ENCODE assay signal across 37 mouse cellular contexts in genomic region chr11:102911376-102911775, GRCm38 (mm10). TPM values are rescaled to one million over a fixed set of nuclear protein-coding genes. Genes with fewer than 3 reads are reported as not detected.
"Had no signal": no experiment of that assay in that cellular context is flagged by ENCODE, and none has a peak within 500 bp of the region (broad histone marks: within the 10 kb centered on the region; RNA-seq: fewer than 3 reads in every experiment).

No protein-coding gene starts in this region.

- H3K27me3 ChIP-seq: heart, embryonic 13.5 days; heart, embryonic 15.5 days; hindbrain, embryonic 13.5 days; hindbrain, embryonic 15.5 days; kidney, embryonic 15.5 days; limb, embryonic 13.5 days; limb, embryonic 15.5 days; liver, embryonic 12.5 days had no signal

- DNase-seq: gastrocnemius, postnatal 14 days; gastrocnemius, postnatal 36 days; heart, adult 2 months; heart, postnatal 14 days; heart, postnatal 36 days; kidney, adult 11 months; kidney, adult 2 months; kidney, adult 9 months; kidney, postnatal 14 days; kidney, postnatal 36 days; layer of hippocampus, adult 9-11 months; layer of hippocampus, postnatal 36 days; left cerebral cortex, postnatal 4 days had no signal

- H3K4me3 ChIP-seq: heart, adult 2 months; heart, embryonic 13.5 days; heart, embryonic 15.5 days; hindbrain, embryonic 13.5 days; hindbrain, embryonic 15.5 days; kidney, embryonic 15.5 days; limb, embryonic 13.5 days; limb, embryonic 15.5 days; liver, embryonic 12.5 days had no signal

- H3K4me1 ChIP-seq: heart, embryonic 13.5 days; heart, embryonic 15.5 days; hindbrain, embryonic 13.5 days; hindbrain, embryonic 15.5 days; kidney, embryonic 15.5 days; limb, embryonic 13.5 days; limb, embryonic 15.5 days; liver, embryonic 12.5 days had no signal

- H3K9me3 ChIP-seq: heart, embryonic 13.5 days; heart, embryonic 15.5 days; hindbrain, embryonic 13.5 days; hindbrain, embryonic 15.5 days; kidney, embryonic 15.5 days; limb, embryonic 13.5 days; limb, embryonic 15.5 days; liver, embryonic 12.5 days had no signal

- H3K4me2 ChIP-seq: heart, embryonic 11.5 days; heart, embryonic 13.5 days; heart, embryonic 15.5 days; hindbrain, embryonic 13.5 days; hindbrain, embryonic 15.5 days; kidney, embryonic 15.5 days; limb, embryonic 13.5 days; limb, embryonic 15.5 days; liver, embryonic 12.5 days had no signal

- ATAC-seq: hindbrain, postnatal 0 days; intestine, embryonic 16.5 days; liver, embryonic 12.5 days had no signal

- H3K36me3 ChIP-seq: hindbrain, embryonic 15.5 days had no signal

- H3K9ac ChIP-seq: heart, embryonic 13.5 days; heart, embryonic 15.5 days; hindbrain, embryonic 13.5 days; hindbrain, embryonic 15.5 days; kidney, embryonic 15.5 days; limb, embryonic 13.5 days; limb, embryonic 15.5 days; liver, embryonic 12.5 days; liver, embryonic 14.5 days had no signal

- H3K27ac ChIP-seq: heart, adult 2 months; heart, embryonic 13.5 days; heart, embryonic 15.5 days; hindbrain, embryonic 13.5 days; hindbrain, embryonic 15.5 days; hindbrain, postnatal 0 days; kidney, embryonic 15.5 days; kidney, postnatal 0 days; limb, embryonic 13.5 days; limb, embryonic 15.5 days; liver, embryonic 12.5 days; liver, embryonic 14.5 days had no signal

RNA-seq across cellular contexts. Expression of gene Gfap, which starts 10.7 kb away (rescaled TPM):
- total RNA-seq: gastrocnemius, postnatal 36 days had no signal

RNA-seq across cellular contexts. Expression of gene Kif18b, which starts 13.5 kb away (rescaled TPM):
- total RNA-seq: gastrocnemius, adult 8-10 months; layer of hippocampus, adult 18-20 months had no signal

RNA-seq across cellular contexts. Expression of gene Fam187a, which starts 26.4 kb away (rescaled TPM):
- total RNA-seq: gastrocnemius, adult 8-10 months; gastrocnemius, postnatal 14 days; gastrocnemius, postnatal 36 days; heart, adult 2 months; heart, postnatal 14 days; heart, postnatal 36 days; hematopoietic stem cell, adult 5-6 weeks; hindbrain, postnatal 0 days; layer of hippocampus, postnatal 36 days; left cerebral cortex, postnatal 10 days; left cerebral cortex, postnatal 4 days; liver, adult 2 months had no signal
- polyA plus RNA-seq: heart, adult 2 months; heart, embryonic 11.5 days; heart, embryonic 13.5 days; heart, embryonic 15.5 days; heart, postnatal 0 days; hindbrain, embryonic 11.5 days; hindbrain, embryonic 13.5 days; hindbrain, embryonic 15.5 days; hindbrain, postnatal 0 days; intestine, embryonic 14.5 days; intestine, embryonic 16.5 days; kidney, adult 2 months; kidney, embryonic 15.5 days; kidney, postnatal 0 days; large intestine, adult 2 months; limb, embryonic 11.5 days; limb, embryonic 13.5 days; limb, embryonic 15.5 days; liver, adult 2 months; liver, embryonic 12.5 days; liver, embryonic 16.5 days had no signal

RNA-seq across cellular contexts. Expression of gene Ccdc103, which starts 30.4 kb away (rescaled TPM):
- total RNA-seq: gastrocnemius, adult 8-10 months; gastrocnemius, postnatal 14 days; gastrocnemius, postnatal 36 days; heart, adult 2 months; heart, postnatal 36 days had no signal
